Mouse (Mus musculus): ENCODE measurements around the gene Kcnk10. TPM values are rescaled to one million over a fixed set of nuclear protein-coding genes. Genes with fewer than 3 reads are reported as not detected.

Gene Kcnk10
- total RNA-seq, 2 experiments from 2014 or later: 0.26 TPM; not detected in 1

DNA sequence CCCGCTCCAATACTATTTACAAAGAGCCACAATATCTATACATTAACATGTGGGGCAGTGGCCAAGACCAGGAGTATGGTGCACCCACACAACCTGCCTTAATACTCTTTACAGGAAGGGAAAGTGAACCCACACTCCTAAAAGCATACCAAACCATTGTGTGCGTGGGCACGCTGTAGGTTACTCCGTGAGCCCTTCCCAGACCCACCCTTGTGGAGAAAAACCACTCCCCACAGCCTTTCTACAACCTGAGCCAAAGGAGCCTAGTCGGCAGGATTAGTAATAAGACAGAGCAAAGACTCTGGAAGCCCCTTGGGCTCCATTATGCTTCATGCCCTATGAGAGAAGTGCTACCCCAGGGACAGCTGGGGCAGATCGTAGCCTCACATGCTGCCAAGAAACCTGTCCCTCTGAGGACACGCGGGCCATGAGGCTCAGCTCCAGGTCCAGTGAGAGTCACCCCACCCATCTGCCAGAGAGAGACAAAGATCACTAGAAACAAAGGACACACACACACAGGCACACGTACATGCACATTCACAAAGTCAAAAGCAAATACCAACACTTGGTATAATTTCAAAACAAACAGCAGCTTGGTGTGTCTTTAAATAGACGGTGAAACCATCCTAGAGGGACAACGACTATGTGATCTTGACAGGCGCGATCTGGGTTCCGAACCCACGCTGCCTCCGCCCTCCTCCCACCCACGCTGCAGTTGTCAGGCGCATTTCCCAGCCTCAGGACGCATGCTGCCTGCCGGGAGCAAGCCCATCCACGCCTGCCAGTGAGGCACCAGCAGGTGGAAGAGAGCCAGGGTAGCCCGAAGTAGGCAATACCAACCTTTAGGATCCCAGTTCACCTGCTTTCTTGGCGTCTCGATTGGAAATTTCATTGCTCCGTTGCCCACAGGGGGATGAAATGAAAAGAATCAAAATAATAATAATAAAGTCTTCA lies 4.5 kb downstream of the Kcnk10 start:
- ATAC-seq (replicated peaks; ENCODE audit: low FRiP score, poor library complexity, severe bottlenecking): no peak

DNA sequence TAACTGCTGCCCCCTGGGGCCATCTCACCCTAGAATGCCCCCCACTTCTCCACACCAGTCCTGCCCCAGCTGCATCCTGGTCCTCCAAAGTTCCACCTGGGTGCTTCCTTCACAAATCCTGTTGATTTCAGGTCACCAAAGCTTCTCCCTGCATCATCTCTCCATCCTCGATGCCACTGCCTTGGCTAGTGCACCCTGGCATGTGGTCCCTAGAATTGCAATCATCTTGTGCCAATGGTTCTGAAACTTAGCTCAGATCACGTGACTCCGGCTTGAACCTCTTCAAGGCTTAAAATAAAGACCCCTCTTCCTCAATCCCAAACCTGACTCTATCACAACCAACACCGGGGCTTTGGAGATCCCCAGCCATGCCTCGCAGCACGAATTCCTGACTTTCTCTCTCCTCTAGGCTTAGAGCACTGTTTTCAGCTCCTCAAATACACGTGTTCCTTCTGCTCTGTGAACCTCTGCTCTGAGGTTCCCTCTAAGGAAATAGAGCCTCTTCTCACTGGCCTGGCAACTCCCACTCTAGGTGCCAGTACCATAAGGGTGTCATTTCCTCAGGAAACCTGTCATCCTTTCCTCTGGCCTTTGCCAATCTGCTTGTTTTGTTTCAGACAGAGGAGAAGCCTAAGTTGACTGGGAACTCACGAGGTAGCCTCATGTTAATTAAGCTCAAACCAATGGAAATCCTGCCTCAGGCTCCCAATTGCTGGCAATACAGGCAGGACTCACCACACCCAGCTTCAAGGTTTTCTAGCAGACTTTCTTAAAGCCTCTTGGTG lies 6.0 kb downstream of the Kcnk10 start:
- ATAC-seq (replicated peaks; ENCODE audit: low FRiP score, poor library complexity, severe bottlenecking): no peak

DNA sequence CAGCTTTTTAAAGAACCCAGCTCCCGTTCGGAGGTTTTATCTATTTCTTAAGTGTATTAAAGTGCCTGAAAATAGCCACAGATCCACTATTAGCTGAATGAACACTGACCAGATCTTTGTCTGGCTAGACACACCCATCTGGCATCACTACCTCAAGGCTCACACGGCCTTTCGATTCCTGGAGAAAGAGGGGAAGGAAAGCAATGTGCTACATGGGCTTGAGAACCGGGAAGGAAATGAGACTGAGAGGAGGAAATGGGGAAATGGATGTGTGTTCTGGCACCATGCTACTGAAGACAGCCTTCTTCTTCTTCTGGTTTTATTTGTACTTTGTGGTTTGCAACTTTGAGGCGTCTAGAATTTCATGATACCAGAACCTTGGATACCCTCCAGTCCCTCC lies 8.7 kb downstream of the Kcnk10 start:
- no peak for ATAC-seq (replicated peaks; ENCODE audit: low FRiP score, poor library complexity, severe bottlenecking)

DNA sequence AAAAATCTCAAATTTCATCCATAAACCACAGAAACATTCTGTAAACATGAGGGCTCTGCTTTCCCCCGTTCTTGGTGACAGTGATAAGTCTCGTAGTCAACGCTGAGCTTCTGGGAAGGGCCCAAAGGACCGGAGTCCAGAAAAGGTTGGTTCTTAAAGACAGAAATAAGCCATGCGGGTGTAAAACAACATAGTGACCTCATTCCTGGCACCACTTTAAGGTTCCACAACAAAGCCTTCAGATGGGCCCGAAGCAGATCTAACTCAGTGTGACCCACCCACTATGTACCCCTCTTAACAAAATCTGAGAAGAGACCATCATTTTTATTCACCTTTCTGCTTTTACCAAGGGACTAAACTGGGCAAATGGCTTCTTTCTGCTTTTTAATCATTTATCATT lies 10.2 kb downstream of the Kcnk10 start:
- ATAC-seq (replicated peaks; ENCODE audit: low FRiP score, poor library complexity, severe bottlenecking): no peak

DNA sequence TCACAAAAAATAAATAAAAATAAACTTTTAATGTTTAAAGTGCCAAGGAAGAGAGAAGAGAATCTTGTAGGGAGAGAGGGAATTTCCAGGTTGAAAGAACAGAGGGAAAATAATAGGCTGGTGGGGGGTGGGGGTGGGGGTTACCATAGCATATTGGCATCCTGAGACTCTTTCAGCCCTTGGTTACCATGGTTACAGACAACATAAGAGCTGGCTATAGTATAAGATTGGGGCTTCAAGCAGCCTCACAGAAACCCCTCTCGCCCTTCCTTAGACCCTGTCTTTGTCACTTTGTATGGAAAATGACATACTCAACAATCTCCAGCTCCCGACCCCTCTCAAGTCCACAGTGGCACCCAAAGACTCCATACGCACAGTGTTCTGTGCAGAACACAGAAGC lies 13.7 kb downstream of the Kcnk10 start:
- no peak for ATAC-seq (replicated peaks; ENCODE audit: low FRiP score, poor library complexity, severe bottlenecking)

DNA sequence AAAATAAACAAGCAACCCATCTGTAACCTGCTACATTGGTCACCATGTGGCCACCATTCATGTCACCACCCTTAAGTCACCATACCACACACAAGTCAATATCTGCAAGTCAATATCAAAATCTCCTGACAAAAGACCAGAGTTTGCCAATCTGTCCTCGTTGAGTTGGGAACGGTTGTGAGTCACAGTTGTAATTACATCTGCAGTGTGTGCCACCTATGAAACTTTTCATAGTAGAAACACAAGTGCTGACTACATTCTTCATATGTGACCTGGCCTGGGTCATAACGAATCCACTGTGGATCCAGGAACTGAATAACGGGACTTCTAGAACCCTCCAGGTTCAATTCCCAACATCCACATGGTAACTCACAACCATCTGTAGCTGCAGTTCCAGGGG lies 14.8 kb downstream of the Kcnk10 start:
- ATAC-seq (replicated peaks; ENCODE audit: low FRiP score, poor library complexity, severe bottlenecking): no peak

DNA sequence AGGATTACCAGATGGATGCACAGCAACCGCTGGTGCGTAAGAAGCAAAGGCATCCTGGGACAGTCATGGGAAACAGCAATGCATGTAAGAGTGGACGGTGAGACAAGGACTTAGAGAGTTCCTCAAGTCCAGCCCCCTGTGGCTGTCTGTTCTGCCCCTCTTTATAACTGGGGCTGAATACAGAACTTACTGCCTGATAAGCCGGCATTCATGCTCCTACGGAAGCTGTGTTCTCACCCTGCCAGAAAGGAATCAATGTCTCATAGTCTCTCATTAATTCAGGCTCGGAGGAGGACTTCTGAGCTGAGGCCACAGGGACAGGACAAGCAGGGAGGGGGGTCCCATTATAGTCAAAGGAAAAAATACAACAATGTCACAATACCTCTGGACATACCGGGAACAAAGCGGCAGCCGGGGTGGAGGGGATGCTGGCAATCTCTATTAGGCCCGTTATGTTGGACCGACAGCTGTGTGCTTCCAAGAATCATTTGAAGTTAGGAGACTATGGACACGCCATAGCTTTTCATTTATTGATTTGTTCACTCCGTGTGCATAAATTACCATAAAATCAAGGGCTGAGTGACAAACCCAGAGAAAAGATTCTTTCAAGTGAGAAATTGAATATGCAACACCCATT lies 15.7 kb downstream of the Kcnk10 start:
- ATAC-seq (replicated peaks; ENCODE audit: low FRiP score, poor library complexity, severe bottlenecking): no peak

DNA sequence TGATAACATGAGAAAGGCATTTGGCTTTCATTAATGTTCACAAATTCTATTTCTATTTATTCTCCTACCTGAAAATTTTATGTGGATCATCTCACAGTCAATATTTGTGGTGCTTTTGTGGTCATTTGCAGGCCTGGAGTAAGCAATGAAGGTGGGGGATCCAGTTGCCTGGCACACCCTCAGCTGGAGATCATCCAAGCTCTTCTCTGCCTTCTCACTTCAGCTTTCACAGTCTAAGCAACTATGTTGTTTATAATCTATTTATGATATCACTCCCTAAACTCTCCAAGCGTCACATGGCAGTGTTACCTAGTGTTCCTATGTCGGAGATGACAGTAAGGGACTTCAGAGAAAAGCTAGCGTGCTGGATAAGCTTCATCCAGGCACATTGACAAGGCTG lies 18.1 kb downstream of the Kcnk10 start:
- ATAC-seq (replicated peaks; ENCODE audit: low FRiP score, poor library complexity, severe bottlenecking): no peak

DNA sequence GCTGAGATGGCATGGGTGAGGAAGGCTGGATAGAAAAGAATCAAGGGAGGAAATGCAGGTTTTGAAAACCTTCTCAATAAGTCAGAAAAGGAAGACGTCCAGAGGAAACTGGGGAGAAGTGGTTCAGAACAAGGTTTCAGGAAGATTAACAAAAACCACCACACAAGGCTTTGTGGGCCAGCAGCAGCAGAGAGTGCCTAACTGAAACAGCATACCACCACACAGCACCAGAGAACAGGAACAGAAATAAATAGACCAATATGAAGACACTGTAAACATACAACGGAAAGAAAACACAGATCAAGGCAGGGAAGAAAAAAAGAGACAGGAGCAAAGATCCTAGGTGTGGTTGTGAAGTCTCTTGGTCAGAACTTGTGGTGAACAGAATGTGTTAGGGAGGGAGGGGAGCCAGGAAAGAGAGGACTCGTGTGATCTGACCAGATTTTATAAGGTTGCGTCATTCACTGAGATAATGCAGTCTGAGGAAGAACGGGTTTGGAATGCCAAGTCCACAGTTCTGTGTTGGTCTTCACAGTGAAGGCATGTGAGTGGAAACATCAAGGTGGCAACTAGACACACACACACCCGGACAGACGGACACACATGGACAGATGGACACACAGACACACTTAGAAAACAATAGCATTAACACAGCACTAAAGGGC lies 21.0 kb downstream of the Kcnk10 start:
- ATAC-seq (replicated peaks; ENCODE audit: low FRiP score, poor library complexity, severe bottlenecking): no peak

DNA sequence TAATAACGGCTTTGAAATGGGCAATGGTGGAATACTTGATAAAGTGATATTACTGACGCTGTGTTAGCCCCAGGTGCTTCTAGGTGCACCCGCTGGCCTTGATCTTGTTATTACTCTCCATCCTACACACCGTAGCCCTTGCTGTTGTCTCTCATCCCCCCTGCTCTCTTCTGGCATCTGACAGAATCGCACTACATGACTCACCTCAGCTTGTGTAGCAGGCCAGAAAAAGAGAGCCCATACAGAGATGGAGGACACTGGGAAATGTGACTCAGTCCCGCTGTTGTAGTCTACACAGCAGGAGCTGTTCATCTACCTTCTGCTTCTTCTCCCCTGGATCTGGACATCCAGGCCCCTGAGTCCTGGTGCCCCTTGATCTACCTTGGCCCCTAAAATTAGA lies 28.1 kb downstream of the Kcnk10 start:
- ATAC-seq (replicated peaks; ENCODE audit: low FRiP score, poor library complexity, severe bottlenecking): no peak

DNA sequence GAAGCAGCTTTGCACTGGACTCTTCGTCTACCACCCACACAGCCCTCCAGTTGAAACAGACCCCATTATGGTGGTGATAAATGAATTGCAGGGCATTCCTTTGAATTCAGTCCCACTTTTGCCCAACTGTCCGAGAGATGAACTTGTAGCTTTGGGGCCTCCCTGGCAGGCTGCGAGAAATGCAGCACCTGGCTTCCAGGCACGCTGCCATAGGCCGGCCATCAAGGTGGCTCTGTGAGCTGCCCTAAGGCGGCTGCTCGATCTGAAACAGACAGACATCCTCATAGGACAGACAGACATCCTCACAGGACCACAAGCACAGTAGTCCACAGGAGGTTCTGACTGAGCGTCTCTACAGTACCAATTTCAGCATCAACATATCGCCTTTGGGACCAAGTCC lies 30.0 kb downstream of the Kcnk10 start:
- no peak for ATAC-seq (replicated peaks; ENCODE audit: low FRiP score, poor library complexity, severe bottlenecking)

DNA sequence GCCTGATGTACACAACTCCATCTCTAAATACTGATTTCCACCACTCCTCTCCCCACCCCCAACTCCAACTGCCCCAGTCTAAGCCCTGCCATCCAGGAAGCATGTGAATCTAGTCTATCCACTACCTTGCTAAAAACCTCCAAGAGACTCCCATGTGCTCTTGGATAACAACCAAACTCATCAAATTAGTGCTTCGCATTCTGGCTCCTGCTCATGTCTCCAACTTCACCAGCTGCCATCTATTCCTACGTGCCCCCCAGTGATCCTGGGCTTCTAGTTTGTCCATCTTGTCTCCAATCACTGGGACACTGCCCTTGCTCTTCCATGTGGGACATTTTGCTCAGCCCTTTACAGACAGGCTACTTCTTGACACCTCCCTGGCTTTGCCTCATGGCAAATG lies 32.2 kb downstream of the Kcnk10 start:
- no peak for ATAC-seq (replicated peaks; ENCODE audit: low FRiP score, poor library complexity, severe bottlenecking)

DNA sequence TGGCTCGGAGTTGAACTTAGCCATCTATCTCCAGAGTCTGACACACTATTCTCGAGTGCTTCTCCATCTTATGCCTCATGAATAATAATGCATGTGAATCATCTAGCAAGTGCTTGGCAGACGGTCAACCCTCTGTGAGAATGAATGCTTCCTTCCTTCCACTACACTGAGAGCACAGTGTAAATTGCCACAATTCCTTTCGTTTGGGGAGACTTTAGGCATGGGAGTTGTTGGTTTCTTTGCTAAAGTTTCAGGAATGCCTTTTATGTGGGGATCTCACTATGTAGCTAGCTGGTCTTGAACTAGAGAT lies 32.9 kb downstream of the Kcnk10 start:
- ATAC-seq (replicated peaks; ENCODE audit: low FRiP score, poor library complexity, severe bottlenecking): no peak

DNA sequence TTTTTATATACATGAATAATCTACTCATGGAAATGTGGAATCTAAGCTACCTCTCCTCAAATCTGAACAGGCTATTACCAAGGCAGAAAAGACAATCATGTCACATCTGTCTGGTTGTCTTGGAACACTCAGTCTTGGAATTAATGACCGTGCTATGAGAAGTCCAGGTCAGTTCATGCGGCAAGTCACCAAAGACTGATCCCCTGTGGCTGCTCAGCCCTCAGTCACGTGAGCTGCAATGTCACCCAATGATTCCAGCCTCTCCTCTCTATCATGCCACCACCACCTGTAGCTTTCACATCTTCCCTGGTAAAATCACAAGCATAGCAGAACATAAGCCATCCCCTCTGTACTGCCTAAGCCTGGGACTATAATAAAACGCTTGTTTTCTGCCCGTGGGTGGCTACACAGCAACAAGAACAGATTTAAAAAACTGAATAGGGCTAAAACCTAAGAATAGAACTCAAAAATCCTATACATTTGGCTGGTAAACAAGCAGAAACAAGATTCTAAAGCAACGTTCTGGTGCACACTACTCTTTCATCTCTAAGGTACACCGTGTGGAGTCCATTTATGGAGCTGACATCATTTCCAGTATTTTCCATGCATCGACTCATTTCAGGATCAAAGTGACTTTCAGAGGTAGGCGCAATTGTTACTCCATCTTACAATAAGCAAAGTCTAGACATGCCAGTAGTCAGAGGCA lies 33.4 kb downstream of the Kcnk10 start:
- ATAC-seq (replicated peaks; ENCODE audit: low FRiP score, poor library complexity, severe bottlenecking): no peak

DNA sequence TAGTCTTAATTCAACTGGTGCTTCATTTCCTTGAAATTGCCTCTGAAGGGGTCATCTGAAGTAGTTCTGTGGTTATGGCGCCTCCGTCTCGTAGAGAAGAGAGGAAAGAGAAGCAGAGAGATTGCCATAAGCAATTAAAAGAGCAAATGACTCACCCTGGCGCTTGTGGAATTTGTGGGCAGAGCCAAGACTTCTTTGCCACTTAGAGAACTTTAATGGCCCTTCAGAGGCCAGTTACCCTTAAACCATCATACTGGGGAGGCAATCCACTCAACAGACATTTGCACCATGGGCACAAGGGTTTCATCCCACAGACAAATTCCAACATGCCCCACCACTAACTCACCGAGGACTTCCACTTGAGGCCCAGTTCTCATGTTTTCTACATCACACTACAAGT lies 41.4 kb downstream of the Kcnk10 start:
- no peak for ATAC-seq (replicated peaks; ENCODE audit: low FRiP score, poor library complexity, severe bottlenecking)

DNA sequence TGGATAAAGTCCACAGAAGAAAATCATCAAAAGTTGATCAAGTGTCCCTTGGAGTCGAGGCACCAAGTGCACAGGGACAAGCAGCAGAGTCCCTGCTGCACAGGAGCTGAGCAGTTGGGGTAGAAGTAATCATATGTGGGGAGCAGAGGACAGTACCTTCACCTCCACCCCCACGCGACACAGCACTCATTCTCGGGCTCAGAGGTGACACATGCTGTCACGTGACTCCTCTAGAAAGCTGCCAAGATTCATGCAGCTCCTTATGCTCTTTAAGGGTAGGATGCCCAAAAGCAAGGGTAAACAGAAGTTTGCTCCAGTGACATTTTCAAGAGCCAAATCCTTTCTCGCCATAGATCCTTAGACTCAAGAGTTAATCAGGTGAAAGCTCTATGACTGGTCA lies 42.1 kb downstream of the Kcnk10 start:
- ATAC-seq (replicated peaks; ENCODE audit: low FRiP score, poor library complexity, severe bottlenecking): no peak

DNA sequence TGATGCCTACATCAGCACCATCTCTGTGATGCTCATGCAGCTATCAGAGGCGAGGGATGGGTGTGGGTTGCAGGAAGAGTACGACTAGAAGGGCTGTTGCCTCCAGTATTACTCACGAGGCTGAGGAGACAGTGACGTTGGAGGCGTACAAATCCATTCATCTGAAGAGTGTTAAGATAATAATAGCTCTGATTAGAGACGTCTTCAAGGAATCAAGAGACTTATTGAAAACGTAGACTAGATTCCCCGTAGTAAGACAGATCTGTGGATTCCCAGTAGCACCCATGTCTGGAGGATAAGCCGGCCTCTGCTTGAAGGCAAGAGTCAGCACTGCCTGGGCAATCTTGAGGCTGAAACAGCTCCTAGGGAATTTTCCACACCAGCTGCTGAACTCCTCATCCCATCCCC lies 42.6 kb downstream of the Kcnk10 start:
- ATAC-seq (replicated peaks; ENCODE audit: low FRiP score, poor library complexity, severe bottlenecking): no peak

DNA sequence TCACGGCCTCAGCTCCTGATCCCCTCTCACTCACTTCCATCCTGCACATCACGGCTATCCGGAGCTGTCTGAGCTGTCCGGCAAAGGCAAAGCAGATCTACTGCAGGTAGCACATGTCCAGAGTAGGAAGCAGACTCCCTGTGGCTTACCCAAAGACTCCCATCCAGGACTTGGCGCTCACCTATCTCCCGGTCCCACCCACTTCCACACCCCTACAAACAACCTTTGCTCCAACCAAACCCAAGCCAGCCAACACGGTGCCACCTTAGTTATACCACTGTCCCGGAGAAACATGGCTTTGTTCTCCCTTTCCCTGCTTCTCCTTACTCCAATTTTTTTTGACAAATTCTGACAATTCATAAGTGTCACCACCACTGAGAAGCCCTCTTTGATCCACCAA lies 49.5 kb downstream of the Kcnk10 start:
- ATAC-seq (replicated peaks; ENCODE audit: low FRiP score, poor library complexity, severe bottlenecking): no peak

DNA sequence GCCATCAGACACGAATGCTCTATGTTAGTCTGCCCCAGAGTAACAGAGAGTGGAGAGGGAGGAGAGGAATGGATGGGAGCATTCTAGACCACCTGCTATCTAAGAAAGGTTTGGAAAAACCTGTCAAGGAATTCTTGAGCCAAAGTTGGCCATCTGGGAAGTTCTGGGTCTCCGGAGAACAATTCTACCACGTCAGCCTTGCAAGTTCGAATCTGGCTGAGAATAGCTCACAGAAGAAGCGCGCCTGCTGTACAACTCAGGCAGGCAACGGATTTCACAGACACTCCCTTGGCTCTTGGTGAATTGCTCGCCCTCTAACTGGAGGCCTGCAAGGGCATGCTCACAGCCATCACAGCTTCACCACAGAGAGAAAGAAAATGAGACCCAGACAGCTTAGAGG lies 52.7 kb downstream of the Kcnk10 start:
- no peak for ATAC-seq (replicated peaks; ENCODE audit: low FRiP score, poor library complexity, severe bottlenecking)

Measured in erythroblast, adult 5-6 weeks (primary cell).